In the genomic region with DNA sequence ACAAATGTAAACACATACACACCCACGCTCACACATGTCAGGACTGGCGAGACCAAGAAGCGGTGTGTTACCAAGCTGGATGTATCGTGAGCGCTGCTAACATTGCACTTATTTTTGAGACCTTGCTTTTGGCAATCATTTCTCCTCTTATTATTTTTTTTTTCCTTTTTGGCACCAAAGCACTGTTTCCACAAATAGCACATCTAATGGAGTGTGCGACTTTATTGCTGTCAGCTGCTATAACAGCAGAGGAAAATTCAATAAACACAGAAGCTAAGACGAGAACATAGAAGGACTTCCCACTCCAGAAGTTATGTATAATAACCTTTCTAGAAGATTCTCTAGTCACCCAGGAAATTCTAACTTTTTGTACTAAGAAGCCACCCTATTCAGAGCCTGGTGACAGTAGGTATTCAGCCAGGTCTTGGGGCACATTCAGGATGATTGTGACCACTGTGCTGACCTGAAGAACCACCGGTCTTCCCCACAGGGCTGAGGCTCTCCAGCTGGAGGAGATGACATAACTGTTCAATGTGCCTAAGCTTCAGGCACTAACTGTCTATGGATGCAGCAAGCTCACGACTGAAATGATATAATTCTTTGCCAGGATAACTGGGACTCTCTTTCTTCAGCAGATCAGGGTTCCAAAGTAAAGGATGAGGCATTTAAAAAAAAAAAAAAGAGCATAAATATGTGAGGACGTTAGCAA, we compare ENCODE assay signal across 15 mouse cellular contexts.
"Had no signal": no experiment of that assay in that cellular context is flagged by ENCODE, and none has a peak within 500 bp of the region (broad histone marks: within the 10 kb centered on the region; RNA-seq: fewer than 3 reads in every experiment).

No protein-coding gene starts in this region.

- ATAC-seq: intestine, embryonic 15.5 days; midbrain, embryonic 16.5 days had no signal

- DNase-seq: kidney, adult 18-20 months; kidney, postnatal 36 days; layer of hippocampus, adult 9-11 months; layer of hippocampus, postnatal 36 days; right cerebral cortex, postnatal 14 days; thymus, adult 18-20 months; thymus, postnatal 25 days had no signal

- H3K27me3 ChIP-seq: intestine, embryonic 15.5 days; kidney, embryonic 15.5 days; limb, embryonic 13.5 days; liver, embryonic 15.5 days; midbrain, embryonic 12.5 days; neural tube, embryonic 13.5 days had no signal

- H3K36me3 ChIP-seq: intestine, embryonic 15.5 days; kidney, embryonic 15.5 days; limb, embryonic 13.5 days; liver, embryonic 15.5 days; midbrain, embryonic 12.5 days; neural tube, embryonic 13.5 days had no signal

- H3K27ac ChIP-seq: intestine, embryonic 15.5 days; kidney, embryonic 15.5 days; limb, embryonic 13.5 days; liver, embryonic 15.5 days; midbrain, embryonic 12.5 days; neural tube, embryonic 13.5 days had no signal

- H3K9me3 ChIP-seq: intestine, embryonic 15.5 days; kidney, embryonic 15.5 days; limb, embryonic 13.5 days; liver, embryonic 15.5 days; midbrain, embryonic 12.5 days; neural tube, embryonic 13.5 days had no signal

- H3K4me2 ChIP-seq: intestine, embryonic 15.5 days; kidney, embryonic 15.5 days; limb, embryonic 13.5 days; liver, embryonic 11.5 days; liver, embryonic 15.5 days; midbrain, embryonic 12.5 days; neural tube, embryonic 13.5 days had no signal

- H3K4me1 ChIP-seq: intestine, embryonic 15.5 days; liver, embryonic 15.5 days; midbrain, embryonic 12.5 days had no signal

- H3K9ac ChIP-seq: intestine, embryonic 15.5 days; kidney, embryonic 15.5 days; limb, embryonic 13.5 days; liver, embryonic 15.5 days; midbrain, embryonic 12.5 days; neural tube, embryonic 13.5 days had no signal

- H3K4me3 ChIP-seq: intestine, embryonic 15.5 days; kidney, embryonic 15.5 days; limb, embryonic 13.5 days; liver, embryonic 15.5 days; midbrain, embryonic 12.5 days; neural tube, embryonic 13.5 days had no signal
